Mouse (Mus musculus): ENCODE measurements around the gene Hnrnpa3.
"Not testable (repeated sequence)": the region's sequence is repeated elsewhere in the genome, so short reads cannot be mapped to it uniquely, and the experiment has no call there.

The Hnrnpa3 gene

DNA sequence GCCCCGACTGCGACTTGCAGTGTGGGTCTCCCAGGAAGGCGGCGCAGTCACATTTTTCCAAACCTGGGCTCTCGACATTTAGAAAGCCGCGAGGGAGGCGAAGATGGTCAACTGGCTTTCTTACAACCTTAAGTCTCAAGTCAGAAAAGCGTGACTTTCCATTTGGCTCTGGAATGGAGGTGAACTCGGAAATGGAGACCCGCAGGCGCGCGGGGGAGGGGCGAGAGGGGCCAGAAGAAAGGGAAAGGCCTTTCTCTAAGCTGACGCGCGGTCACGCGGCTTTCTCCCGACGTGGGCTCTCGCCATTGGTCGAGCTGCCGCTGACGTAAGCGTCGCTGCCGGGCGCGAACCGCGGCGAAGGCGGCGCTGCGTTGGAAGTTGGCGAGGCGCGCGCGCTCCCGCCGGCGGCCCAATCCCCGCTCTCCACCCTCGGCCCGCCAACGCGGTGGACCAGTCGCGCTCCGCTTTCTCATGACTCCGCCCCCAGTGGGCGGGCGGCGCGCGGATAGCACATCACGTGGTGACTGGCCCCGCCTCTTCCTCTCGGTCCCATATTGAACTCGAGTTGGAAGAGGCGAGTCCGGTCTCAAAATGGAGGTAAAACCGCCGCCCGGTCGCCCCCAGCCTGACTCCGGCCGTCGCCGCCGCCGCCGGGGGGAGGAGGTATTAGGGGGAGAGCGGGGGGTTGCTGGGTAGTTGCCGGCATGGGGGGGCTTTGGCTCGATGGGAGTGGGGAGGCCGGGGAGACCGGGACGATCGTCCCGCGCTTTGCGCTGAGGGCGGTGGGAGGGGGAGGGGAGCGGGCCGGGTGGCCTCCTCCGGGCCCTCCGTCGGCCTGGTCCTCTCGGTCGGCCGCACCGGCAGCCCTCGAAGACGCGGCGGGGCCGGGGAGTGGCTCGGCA, at the start of gene Hnrnpa3:
TSS of gene Hnrnpa3 (plus strand) at position 535 of the 902 bp plus-strand sequence.
- peak; percentile 99 for DNase-seq

DNA sequence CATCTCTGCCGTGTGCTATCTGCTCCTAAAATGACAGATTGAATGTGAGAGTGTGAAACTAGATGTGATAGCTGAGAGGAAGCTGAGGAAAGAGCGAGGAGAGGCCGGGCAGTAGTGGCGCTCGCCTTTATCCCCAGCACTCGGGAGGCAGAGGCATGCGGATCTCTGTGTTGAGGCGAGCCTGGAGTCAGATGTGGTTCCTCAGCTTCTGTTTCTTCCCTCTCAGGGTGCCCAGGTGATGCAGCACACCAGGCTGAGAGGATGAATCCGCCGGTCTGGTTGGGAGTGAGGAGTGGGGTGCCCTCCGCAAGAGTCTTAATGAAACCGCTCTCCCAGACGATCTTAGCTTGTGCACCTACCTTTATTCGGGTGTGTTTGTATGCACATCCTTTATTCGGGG, 49.1 kb upstream of the Hnrnpa3 start:
- no peak for DNase-seq

DNA sequence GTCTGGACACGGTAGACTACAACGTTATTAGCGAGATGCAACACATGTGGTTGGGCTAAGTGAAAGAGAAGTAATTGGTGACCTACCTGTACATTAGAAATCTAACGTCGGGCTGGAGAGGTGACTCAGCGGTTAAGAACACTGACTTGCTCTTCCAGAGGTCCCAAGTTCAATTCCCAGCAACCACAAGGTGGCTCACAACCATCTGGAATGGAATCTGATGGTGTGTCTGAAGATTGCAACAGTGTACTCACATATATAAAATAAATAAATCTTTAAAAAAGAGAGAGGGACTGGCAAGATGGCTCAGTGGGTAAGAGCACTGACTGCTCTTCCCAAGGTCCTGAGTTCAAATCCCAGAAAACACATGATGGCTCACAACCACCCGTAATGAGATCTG, 48.5 kb upstream of the Hnrnpa3 start:
- DNase-seq, result not testable (repeated sequence)

DNA sequence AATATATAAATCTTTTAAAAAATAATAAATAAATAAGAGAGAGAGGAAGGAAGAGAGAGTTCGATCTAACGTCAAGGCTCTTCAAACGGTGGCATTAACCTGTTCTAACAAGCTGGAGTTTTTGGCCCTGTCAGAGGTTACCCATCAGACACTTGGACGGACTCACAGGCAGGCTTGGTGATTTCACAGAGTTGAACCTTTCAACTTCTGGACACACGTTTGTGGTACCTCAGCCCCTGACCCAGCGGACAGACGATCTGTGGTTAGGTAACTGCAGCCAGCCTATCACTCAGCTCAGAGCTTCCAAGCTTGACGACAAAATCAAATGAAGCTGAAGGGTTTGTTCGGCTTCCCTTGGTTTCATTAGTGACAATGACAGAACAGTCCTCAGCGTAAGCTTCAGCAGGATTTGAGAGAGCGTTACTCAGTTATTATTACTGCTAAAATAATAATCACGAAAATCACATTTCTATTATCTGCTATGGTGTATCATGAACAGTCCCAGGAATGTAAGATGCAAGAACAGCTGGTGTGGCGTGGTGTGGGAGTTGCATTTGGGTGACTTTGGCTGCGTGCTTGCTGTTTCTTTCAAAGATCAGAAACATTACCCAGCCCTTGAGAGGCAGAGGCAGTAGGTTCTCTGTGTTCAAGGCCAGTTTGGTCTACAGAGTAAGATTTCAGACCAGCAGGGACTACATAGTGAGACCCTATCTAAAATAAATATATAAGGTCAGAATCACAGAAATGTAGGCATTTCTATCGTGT, 47.8 kb upstream of the Hnrnpa3 start:
- no peak for DNase-seq

DNA sequence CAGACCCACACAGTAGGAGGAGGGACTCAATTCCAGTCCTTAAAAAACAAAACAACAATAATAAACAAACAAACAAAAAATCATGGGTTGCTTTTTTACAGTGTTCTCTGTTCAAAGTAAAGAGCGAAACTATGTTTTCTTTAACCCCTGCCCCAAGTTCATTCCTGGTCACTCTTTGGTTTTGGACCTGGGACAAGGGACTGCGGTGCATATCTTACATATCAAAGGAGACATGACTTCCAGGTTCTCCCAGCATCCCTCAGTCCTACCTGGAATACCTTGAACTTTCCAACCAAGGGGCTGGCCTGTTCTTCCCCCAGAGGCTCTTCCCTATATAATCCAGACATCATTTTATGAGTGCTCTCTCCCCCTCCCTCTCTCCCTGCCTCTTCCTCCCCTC, 47.1 kb upstream of the Hnrnpa3 start:
- no peak for DNase-seq

DNA sequence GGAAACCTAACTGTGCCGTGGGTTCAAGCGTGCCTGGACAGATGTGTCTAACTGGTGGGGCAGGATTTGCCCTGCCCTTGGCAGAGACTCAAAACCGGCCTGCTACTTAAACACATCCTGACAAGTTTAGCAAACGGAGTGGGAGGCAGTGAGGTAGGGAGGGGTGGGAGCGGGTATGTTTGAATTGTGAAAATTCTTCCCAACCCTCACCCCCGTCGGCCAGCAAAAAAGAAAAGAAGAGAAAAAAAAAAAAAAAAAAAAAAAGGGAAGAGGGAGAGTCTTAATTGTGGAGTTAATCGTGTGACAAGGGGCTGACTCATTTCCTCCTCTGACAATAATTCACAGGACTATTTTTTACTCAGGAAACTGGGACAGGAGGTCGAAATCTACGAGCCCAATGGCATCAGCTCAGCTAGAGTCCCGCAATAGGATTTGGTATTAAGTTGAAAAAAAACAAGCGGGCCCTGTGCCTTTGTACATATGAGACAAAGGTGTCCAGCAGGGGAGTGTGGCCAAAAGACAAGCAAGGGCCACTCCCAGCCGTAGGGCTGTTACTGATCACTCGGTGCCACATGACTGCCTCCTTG, 46.0 kb upstream of the Hnrnpa3 start:
- DNase-seq, result no peak

DNA sequence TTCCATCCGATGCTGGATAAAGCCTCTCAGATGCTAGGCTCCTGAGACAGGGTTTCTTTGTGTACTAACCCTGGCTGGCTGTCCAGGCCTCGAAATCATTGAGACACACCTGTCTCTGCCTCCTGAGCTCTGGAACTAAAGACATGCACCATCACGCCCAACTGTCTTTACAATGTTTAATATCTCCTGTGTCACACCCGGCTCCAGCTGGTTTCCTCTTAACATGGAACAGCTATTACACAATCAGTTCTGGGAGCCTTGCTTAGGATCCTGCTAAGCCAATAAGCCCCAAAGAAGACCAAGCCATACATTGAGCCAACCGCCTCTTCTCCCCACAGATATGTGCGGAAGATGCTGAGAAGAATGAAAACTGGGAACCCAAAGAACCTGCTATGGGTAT, 44.5 kb upstream of the Hnrnpa3 start:
- no peak for DNase-seq

DNA sequence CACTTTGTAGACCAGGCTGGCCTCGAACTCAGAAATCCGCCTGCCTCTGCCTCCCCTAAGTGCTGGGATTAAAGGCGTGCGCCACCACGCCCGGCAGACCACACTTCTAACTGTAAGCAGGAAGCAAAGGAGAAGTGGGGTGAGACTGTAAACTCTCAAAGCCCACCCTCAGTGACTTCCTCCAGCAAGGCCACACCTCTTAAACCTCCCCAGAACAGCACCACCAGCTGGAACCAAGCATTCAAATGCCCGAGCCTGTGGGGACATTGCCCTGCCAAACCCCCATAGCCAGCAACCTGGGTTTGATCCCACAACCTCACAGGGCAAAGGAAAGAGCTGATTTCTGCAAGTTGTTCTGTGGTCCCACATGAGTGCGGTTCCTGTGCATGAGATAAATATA, 42.1 kb upstream of the Hnrnpa3 start:
- no peak for DNase-seq

DNA sequence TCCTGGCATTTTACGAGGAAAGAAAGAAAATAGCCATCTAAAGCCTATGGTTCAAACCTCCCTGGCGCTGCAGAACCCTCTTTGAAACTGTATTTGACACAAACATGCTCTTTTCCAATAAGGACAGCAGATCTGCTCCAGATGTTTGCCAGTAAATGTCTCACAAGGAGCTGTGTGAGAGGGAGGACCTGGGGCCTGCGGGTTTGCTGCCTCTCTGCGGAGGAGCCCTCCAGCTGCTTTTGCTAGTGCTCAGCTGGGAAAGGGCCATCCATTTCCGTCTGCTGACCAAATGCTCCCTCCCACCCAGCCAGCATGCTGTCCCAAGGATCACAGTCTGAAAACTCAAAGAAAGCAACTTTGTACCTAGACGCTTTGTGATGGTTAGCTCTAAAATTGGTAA, 40.3 kb upstream of the Hnrnpa3 start:
- DNase-seq, result no peak

DNA sequence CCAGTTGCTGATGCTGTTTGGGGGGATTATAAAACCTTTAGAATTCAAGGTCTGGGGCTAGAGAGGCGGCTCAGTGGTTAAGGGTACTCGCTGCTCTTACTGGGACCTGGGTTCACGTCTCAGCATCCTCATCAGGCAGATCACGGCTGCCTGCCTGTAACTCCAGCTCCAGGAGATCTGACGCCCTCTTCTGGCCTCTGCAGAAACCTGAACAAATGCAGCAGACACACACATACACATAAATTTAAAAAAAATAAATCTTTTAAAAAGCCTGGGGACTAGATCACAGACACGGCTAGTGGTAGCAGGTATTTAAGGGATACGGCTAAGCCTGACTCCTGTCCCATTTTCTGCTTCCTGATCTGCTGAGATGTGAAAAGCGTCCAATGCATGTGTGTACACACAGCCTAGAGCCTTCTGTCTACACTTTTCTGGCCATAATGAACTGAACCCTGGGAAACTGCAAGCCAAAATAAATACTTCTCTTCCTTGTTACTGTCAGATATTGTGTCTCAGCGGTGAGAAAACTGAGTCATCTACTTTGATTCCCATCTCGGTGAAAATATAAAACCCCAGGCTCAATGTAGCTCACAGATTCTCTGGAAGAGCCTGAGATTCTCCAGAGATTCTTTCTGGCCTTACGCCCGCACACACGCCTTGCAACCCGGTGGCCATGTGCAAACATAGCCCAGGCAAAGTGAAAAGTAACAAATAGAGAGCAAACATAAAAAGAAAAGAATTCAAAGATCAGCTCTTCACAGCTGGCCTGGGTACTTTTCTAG, 37.0 kb upstream of the Hnrnpa3 start:
- DNase-seq, result no peak

DNA sequence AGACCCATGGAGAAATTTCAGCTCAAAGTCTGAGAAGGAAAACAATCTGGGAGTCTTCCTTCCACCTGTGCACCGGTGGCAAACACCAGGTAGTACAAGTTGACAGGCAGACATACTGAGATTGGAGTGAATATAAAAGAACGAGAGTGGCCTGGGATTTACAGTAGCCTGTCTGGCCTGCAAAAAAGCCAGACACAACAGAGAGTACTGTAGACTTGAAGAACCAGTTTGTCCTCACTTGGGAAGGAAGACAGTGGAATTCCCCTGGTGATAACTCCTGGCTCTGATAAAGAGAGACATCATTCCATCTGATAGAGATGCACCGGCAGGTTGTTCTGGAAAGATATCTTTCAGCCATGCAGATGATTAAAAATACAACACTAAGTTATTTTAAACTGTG, 34.0 kb upstream of the Hnrnpa3 start:
- no peak for DNase-seq

DNA sequence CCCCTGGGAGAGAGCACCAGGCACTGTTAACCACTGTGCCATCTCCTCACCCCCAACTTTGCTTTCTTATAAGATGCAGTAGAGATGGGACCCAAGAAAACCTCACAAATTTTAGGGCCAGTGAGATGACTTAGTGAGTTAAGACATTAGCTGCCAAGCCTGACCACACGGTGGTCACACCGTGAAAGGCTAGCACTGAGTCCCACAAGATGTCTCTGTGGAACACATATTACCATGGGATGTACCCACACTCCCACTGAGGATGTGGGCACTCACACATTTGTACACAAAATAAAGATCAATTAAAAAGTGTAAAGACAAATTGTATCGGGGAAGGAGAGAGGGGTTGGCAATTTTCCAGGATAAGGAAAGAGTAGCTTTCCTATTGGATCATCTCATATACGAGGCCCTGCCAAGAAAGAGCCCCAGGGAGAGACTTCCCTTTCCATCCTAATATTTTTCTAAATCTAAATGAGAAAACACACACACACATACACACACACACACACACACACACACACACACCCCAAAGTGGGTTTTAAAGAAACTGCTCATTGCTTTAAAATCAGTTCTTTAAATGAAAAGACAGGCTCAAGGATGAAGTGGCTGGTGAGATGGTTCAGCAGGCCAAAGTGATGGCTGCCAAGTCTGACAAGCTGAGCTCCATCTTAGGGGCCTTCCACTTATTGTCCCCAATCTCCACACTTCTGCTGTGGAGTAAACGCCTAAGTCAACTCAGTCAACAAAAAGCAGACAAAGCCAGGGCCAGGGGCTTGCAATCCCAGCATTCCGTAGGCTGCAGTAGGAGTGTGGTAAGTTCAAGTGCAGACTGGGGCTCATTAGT, 32.2 kb upstream of the Hnrnpa3 start:
- no peak for DNase-seq

DNA sequence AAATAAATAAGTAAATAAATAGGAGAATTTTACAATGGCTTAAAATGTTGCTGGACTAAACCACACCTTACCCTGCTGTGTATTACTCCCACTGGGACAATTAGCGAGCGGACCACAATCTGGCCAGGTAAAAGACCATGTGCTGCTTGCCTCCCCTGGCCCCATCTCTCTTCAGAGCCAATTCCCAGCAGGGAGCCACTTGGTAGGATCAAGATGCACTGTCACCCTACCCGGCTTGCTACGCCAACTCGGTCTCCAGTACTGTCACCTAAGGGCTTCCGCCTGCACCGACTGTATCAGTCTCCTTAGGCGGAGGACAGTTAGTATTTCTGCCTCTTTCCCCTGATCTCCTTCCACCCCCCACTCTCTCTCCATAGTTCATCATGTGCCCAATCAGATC, 30.6 kb upstream of the Hnrnpa3 start:
- DNase-seq, result no peak

DNA sequence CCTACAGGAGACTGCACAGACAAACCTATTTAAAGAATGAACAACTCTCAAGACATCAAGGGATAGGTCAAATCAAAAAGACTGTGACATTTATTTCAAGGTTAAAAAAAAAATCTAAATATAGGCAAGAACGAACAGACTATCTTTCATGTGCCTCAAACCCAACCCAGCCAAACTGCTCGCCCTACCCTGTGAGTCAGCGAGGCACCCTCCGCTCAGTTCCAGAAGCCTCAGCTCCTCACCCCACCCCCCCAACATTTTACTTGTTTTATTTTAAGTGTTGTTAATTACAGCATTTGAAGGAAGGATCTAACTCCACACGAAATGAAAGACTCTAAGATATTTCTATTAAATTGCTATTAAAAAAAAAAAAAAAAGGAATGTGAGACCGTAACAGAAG, 27.6 kb upstream of the Hnrnpa3 start:
- no peak for DNase-seq

DNA sequence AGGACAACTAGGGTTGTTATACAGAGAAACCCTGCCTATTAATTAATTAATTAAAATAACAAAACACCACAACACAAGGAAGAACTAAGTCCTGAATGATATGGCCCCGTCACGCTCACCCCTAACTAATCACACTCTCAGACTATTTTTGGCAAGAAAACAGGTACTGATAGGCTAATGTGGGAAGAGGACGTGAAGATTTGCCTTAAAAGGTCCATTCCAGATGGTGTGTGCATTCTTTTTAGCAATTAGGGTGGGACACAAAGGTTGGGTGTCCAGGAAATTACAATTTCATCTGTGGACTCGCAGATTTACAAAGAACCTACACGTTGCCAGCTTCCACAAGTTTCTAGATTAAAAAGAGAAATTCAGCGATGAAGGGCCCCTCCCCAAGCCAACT, 27.0 kb upstream of the Hnrnpa3 start:
- no peak for DNase-seq

DNA sequence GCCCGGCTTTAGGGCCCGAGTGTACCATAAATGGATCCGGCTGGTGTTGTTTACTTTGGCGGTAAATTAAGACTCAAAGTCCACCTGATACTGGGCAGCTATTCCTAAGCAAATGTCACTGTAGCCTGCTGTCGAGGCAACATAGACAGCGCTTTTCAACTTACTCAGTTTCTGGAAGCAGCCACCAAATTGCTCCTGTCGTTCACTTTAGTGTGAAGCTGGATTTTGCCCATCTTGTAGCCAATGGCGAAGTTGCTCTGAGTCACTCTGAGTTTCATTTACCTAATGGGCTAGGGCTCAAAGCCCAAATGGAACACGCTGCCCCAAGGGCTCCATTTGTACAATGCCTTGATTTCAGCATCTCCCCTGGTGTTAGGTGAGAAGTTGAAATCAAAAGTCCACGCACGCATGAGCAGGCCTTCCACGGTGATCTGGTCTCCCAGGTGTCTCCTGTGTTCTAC, 26.3 kb upstream of the Hnrnpa3 start:
- DNase-seq, result no peak

DNA sequence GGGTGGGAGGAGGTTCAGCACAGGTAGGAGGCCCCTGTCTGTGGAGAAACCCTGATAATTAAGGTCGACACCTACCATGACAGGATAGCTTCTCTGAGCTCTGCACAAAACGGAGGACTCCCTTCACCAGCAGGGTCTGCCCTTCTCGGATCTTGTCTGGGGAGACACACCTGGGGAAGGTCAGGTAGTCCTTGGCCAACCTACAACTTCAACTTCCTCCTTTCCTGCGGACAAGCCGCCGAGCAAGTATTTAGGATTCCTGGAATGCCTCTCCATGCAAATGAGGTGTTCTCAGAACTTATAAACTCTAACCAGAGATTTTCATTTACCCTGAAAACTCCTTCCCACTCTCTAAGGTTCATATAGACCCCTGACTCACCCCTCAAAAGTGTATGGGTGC, 25.7 kb upstream of the Hnrnpa3 start:
- DNase-seq, result no peak

DNA sequence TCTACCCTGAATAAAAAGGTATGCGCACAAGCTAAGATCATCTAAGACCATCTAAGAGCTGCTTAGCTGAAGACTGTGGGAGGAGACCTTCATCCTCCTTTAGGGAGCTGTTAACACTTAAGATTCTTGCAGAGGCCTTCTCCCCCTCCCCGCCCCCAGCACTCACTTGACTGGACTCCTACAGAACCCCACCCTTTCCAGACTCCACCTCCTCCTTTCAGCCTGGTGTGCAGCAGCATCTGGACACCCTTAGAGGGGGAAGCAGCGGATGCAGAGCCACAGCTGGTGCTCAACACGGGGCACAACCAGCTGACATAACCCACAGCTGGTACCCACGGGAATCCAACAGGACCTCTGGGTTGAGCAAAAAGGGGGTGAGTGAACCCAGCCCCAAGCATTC, 25.3 kb upstream of the Hnrnpa3 start:
- DNase-seq, result no peak

DNA sequence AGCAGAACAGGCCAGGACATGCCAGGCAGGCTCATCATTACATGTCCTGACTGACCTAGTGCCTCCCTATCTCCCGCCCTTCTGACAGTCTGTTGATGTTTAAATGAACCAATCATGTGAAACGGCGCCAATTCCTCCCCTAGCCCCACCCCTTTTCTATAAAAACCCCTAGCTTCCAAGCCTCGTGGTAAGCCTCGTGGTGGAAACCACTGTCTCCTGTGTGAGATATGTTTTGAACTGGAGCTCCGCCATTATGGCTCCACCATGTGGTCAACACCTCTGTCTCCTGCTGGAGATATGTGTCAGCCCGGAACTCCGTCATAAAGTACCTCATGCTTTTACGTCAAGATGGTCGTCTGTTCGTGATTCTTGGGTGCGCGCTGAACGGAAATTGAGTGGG, 24.6 kb upstream of the Hnrnpa3 start:
- DNase-seq, result not testable (repeated sequence)

DNA sequence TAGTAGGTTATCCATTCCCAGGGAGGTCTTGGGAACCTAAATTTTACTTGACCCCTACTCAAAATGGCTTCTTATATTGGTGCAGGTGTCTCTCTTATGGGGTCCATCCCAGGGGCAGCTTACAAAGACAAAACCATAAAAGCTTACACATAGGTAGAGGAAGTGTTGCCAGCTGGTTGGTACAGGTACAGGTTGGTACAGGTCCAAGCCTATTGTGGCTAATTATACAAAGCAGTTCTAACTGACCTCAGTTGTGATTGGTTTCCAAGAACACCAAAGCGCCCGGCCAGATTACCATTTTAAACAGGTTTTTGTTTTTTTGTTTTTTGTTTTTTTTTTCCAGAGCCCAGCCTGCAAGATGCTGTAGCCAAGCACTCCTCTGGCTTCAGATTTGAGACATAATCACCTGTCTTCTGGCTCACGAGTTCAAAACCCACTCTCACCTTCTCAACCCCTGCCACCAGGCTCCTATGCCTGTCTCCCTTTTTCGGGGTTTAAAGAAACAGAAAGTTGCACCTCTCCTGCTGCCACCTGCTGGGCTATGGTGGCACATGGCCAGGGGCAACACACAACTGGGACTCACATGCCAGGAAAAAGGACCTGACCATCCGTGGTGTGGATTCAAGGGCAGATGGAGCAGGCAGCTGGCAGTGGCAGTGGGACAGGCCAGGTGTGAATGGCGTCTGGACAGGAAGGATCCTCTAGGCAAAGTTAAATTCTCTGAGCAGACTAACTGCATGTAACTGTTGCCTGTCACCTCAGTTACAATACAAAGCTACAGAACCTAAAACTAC, 22.6 kb upstream of the Hnrnpa3 start:
- DNase-seq, result no peak

DNA sequence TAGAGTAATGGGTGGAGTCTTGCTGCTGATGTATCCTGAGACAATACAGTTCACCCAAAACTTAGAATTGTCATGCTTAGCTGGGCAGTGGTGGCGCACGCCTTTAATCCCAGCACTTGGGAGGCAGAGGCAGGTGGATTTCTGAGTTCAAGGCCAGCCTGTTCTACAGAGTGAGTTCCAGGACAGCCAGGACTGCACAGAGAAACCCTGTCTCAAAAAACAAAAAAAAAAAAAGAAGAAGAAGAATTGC, 22.1 kb upstream of the Hnrnpa3 start:
- DNase-seq, result not testable (repeated sequence)
